Mouse (Mus musculus) embryonic facial prominence, embryonic 12.5 days (tissue): Measurements from ENCODE around the gene Mmp11. TPM values are rescaled to one million over a fixed set of nuclear protein-coding genes. Genes with fewer than 3 reads are reported as not detected.

Experiments
- ATAC-seq: fragments of 200-750 bp; cut with Nextera tagmentation; 2 replicates; pipeline ENCODE4 v1.8.0; 2017; ENCODE audit not compliant: insufficient number of reproducible peaks, insufficient read depth, low FRiP score, low TSS enrichment
- H3K27ac ChIP-seq: fragments of 300-500 bp; sonication (generic); 2 replicates; pipeline ENCODE4 v1.5.1; 2016; ENCODE audit warnings: mild to moderate bottlenecking
- H3K27me3 ChIP-seq: fragments of 300-500 bp; sonication (generic); 2 replicates; pipeline ENCODE4 v1.6.1; 2016; ENCODE audit warnings: mild to moderate bottlenecking, moderate library complexity
- H3K36me3 ChIP-seq: fragments of 300-500 bp; sonication (generic); 2 replicates; pipeline ENCODE4 v1.6.1; 2016; ENCODE audit warnings: mild to moderate bottlenecking
- H3K4me1 ChIP-seq: fragments of 300-500 bp; sonication (generic); 2 replicates; pipeline ENCODE4 v1.6.1; 2016
- H3K4me2 ChIP-seq: fragments of 300-500 bp; sonication (generic); replicated peaks from 2 replicates; pipeline ENCODE4 v1.6.1; 2016; ENCODE audit warnings: mild to moderate bottlenecking, moderate library complexity
- H3K4me3 ChIP-seq: fragments of 300-500 bp; sonication (generic); 2 replicates; pipeline ENCODE4 v1.5.1; 2016; ENCODE audit warnings: mild to moderate bottlenecking
- H3K9ac ChIP-seq: fragments of 300-500 bp; sonication (generic); 2 replicates; pipeline ENCODE4 v1.6.1; 2016; ENCODE audit warnings: mild to moderate bottlenecking, moderate library complexity
- H3K9me3 ChIP-seq: fragments of 300-500 bp; sonication (generic); 2 replicates; pipeline ENCODE4 v1.6.1; 2016; ENCODE audit warnings: mild to moderate bottlenecking, moderate library complexity
- WGBS: fragments of 180-500 bp; shearing (Covaris S2); methylation state at CpG from one replicate; pipeline ENCODE4 v1.1.7; 2016; 5-methylcytosine and 5-hydroxymethylcytosine counted together
- polyA plus RNA-seq: library from polyadenylated mRNA; unstranded; fragments of >200 nt; fragmentation: Nextera tagmentation; extraction: Ambion mirVana; gene quantifications from 2 replicates; pipeline ENCODE4 v1.2.1, GENCODE M21; 2016

Mmp11 gene
- polyA plus RNA-seq, 1 experiment from 2014 or later: 110 TPM

GRCm38 (mm10) chr10:75915557-75915956 lies 20.7 kb downstream of the Mmp11 start:
- no peaks in the 10 kb centered on the region for H3K27me3 ChIP-seq
- H3K27ac ChIP-seq: no peak overlapping the region
- H3K4me2 ChIP-seq: no peak overlapping the region
- no peak for ATAC-seq
- H3K4me3 ChIP-seq: no peak overlapping the region
- H3K4me1 ChIP-seq: peaks cover 43% of the 10 kb centered on the region
- H3K36me3 ChIP-seq: peaks cover 63% of the 10 kb centered on the region
- H3K9me3 ChIP-seq: no peaks in the 10 kb centered on the region
- 77% methylated on average over 7 of the region's 7 CpGs for WGBS
- no peak overlapping the region for H3K9ac ChIP-seq

GRCm38 (mm10) chr10:75913013-75913589 lies 23.2 kb downstream of the Mmp11 start:
- H3K4me2 ChIP-seq: no peak overlapping the region
- no peak overlapping the region for H3K4me3 ChIP-seq
- peaks cover 20% of the 10 kb centered on the region for H3K4me1 ChIP-seq
- no peak overlapping the region for H3K9ac ChIP-seq
- H3K27ac ChIP-seq: peak overlapping the region; percentile 46; the same call in 1 of the 2 replicates
- ATAC-seq: no peak
- no peaks in the 10 kb centered on the region for H3K9me3 ChIP-seq
- 58% methylated on average over 6 of the region's 6 CpGs for WGBS
- peaks cover 69% of the 10 kb centered on the region for H3K36me3 ChIP-seq
- no peaks in the 10 kb centered on the region for H3K27me3 ChIP-seq

GRCm38 (mm10) chr10:75910698-75911097 lies 25.6 kb downstream of the Mmp11 start:
- Histone ChIP-seq H3K27me3 (no peaks in the 10 kb centered on the region), H3K9ac (no peak overlapping the region), H3K4me3 (no peak overlapping the region), H3K4me2 (no peak overlapping the region), H3K36me3 (peaks cover 78% of the 10 kb centered on the region), H3K27ac (no peak overlapping the region), H3K9me3 (no peaks in the 10 kb centered on the region), H3K4me1 (no peaks in the 10 kb centered on the region)
- no peak for ATAC-seq
- 79% methylated on average over 2 of the region's 2 CpGs for WGBS

- no peak for ATAC-seq
- no peak overlapping the region for H3K4me2 ChIP-seq
- H3K36me3 ChIP-seq: peaks cover 91% of the 10 kb centered on the region
- H3K9me3 ChIP-seq: no peaks in the 10 kb centered on the region
- no peak overlapping the region for H3K9ac ChIP-seq
- H3K27me3 ChIP-seq: no peaks in the 10 kb centered on the region
- H3K4me3 ChIP-seq: no peak overlapping the region
- no peak overlapping the region for H3K27ac ChIP-seq
- no peaks in the 10 kb centered on the region for H3K4me1 ChIP-seq
- 88% methylated on average over 4 of the region's 4 CpGs for WGBS
These were observed 29.4 kb downstream of the Mmp11 start for GRCm38 (mm10) chr10:75906882-75907281.

DNA sequence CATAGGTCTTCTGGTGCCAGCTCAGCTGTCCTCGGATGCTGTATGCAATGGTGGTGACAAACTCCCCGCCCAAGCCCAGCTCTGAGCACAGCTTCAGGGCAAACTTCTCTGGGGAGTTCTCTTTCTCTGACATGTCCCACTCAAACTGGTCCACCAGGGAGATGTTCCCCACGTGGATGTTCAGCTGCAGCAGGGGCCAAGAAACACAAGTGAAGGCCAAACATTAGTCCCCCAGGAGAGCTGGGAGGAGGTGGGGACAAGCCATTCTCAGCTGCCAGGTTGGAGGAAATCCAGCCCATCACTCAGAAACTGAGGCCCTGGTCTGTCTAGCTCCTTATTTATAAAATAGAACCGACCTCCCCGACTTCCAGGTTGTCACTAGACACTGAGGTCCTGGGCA lies 31.9 kb downstream of the Mmp11 start:
- H3K9ac ChIP-seq: no peak overlapping the region
- H3K27ac ChIP-seq: no peak overlapping the region
- no peak overlapping the region for H3K4me3 ChIP-seq
- H3K4me2 ChIP-seq: no peak overlapping the region
- H3K36me3 ChIP-seq: peaks cover 90% of the 10 kb centered on the region
- ATAC-seq: no peak
- no peaks in the 10 kb centered on the region for H3K4me1 ChIP-seq
- no peaks in the 10 kb centered on the region for H3K27me3 ChIP-seq
- 88% methylated on average over 5 of the region's 5 CpGs for WGBS
- H3K9me3 ChIP-seq: no peaks in the 10 kb centered on the region

- Histone ChIP-seq H3K4me2 (no peak overlapping the region), H3K4me1 (peaks cover under 1% of the 10 kb centered on the region; the same call in 1 of the 2 replicates), H3K4me3 (no peak overlapping the region), H3K9me3 (no peaks in the 10 kb centered on the region), H3K27ac (no peak overlapping the region), H3K27me3 (no peaks in the 10 kb centered on the region), H3K36me3 (peaks cover 92% of the 10 kb centered on the region), H3K9ac (no peak overlapping the region)
- 74% methylated on average over 3 of the region's 3 CpGs for WGBS
- ATAC-seq: no peak
These were observed 37.5 kb downstream of the Mmp11 start for GRCm38 (mm10) chr10:75898846-75899245.

GRCm38 (mm10) chr10:75898039-75898564 lies 38.2 kb downstream of the Mmp11 start:
- 72% methylated on average over 6 of the region's 6 CpGs for WGBS
- no peak overlapping the region for H3K27ac ChIP-seq
- H3K4me2 ChIP-seq: no peak overlapping the region
- ATAC-seq: no peak
- peaks cover 7% of the 10 kb centered on the region; the same call in 1 of the 2 replicates for H3K4me1 ChIP-seq
- H3K27me3 ChIP-seq: no peaks in the 10 kb centered on the region
- H3K9me3 ChIP-seq: no peaks in the 10 kb centered on the region
- no peak overlapping the region for H3K4me3 ChIP-seq
- H3K36me3 ChIP-seq: peaks cover 85% of the 10 kb centered on the region
- no peak overlapping the region for H3K9ac ChIP-seq

- ATAC-seq: no peak
- WGBS: 43% methylated on average over 6 of the region's 6 CpGs
- Histone ChIP-seq H3K4me2 (no peak overlapping the region), H3K27ac (no peak overlapping the region), H3K36me3 (peaks cover 78% of the 10 kb centered on the region), H3K9me3 (no peaks in the 10 kb centered on the region), H3K4me1 (peaks cover 7% of the 10 kb centered on the region; the same call in 1 of the 2 replicates), H3K27me3 (no peaks in the 10 kb centered on the region), H3K9ac (no peak overlapping the region), H3K4me3 (no peak overlapping the region)
These were observed 38.9 kb downstream of the Mmp11 start for GRCm38 (mm10) chr10:75897373-75897772.

DNA sequence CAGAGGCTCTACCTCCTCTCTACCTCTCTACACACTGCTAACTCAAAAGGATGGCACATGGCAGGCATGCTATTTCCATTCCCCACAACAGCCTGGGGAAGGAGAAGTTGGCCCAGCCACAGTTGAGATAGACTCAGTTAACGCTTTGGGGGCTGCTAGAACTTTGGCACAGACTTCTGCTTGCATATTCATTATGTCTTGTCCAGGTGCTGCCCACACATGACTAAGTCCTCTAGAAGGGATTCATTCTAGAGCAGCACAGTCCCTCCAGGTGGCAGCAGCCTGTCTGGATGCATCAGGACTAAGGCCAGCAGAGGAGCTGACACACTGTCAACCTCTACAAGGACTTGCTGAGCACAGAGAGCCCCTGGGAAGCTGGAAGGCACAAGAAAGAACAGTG lies 40.1 kb downstream of the Mmp11 start:
- Histone ChIP-seq H3K4me1 (peaks cover 7% of the 10 kb centered on the region; the same call in 1 of the 2 replicates), H3K4me3 (no peak overlapping the region), H3K27ac (no peak overlapping the region), H3K4me2 (no peak overlapping the region), H3K9me3 (no peaks in the 10 kb centered on the region), H3K27me3 (no peaks in the 10 kb centered on the region), H3K36me3 (peaks cover 66% of the 10 kb centered on the region), H3K9ac (no peak overlapping the region)
- no peak for ATAC-seq
- WGBS: 93% methylated on average over 1 of the region's 1 CpGs

GRCm38 (mm10) chr10:75895730-75896129 lies 40.6 kb downstream of the Mmp11 start:
- Histone ChIP-seq H3K4me2 (no peak overlapping the region), H3K4me3 (no peak overlapping the region), H3K36me3 (peaks cover 62% of the 10 kb centered on the region), H3K27ac (no peak overlapping the region), H3K9ac (no peak overlapping the region), H3K27me3 (no peaks in the 10 kb centered on the region), H3K9me3 (no peaks in the 10 kb centered on the region), H3K4me1 (peaks cover 7% of the 10 kb centered on the region; the same call in 1 of the 2 replicates)
- 90% methylated on average over 5 of the region's 5 CpGs for WGBS
- no peak for ATAC-seq

- Histone ChIP-seq H3K9me3 (no peaks in the 10 kb centered on the region), H3K9ac (no peak overlapping the region), H3K4me1 (peaks cover 8% of the 10 kb centered on the region; the same call in 1 of the 2 replicates), H3K4me2 (no peak overlapping the region), H3K36me3 (peaks cover 52% of the 10 kb centered on the region), H3K27ac (no peak overlapping the region), H3K27me3 (no peaks in the 10 kb centered on the region), H3K4me3 (no peak overlapping the region)
- no peak for ATAC-seq
- WGBS: 72% methylated on average over 6 of the region's 6 CpGs
These were observed 41.7 kb downstream of the Mmp11 start for GRCm38 (mm10) chr10:75894601-75895000.

DNA sequence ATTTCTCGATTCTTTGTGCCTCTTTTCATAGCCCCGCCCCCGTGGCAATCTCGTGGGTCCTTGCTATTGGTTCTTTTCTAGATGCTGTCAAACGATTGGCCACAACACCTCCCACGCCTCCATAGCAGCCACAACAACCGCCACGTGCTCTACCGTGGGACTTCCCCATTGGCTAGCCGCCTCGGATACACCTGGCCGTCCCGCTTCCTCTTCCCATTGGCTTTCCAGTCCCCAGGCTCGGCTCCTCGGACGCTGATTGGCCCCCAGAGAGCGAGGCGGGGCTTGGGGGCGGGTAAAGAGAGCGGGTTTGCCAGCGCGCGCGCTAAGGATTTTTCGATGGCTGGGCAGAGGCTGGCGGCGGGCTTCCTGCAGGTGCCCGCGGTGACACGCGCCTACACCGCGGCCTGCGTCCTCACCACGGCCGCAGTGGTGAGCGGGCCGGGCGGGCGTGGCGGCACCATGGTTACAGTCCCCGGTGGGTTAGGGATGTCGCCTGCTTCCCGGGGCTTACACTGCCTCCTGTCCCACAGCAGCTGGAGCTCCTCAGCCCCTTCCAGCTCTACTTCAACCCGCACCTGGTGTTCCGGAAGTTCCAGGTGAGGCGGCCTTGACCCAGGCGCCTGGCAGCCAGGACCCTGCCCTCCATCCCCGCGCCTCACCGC lies 43.1 kb downstream of the Mmp11 start, which contains the start of gene Derl3:
Gene Derl3 (plus strand): TSS at position 325 of the 662 bp plus-strand sequence.
- Histone ChIP-seq H3K4me1 (peaks cover 15% of the 10 kb centered on the region), H3K4me2 (peak within 1 kb of the TSS; percentile 89), H3K27ac (no peak within 1 kb of the TSS), H3K9ac (peak within 1 kb of the TSS; percentile 35; the same call in 1 of the 2 replicates), H3K36me3 (peaks cover 39% of the 10 kb centered on the region), H3K4me3 (peak within 1 kb of the TSS; percentile 40), H3K9me3 (no peaks in the 10 kb centered on the region), H3K27me3 (no peaks in the 10 kb centered on the region)
- ATAC-seq: peak; percentile 98
- 2% methylated on average over 50 of the region's 51 CpGs for WGBS
